Mouse (Mus musculus) hindbrain, embryonic 11.5 days (tissue): ENCODE measurements around the gene Otop3. TPM values are rescaled to one million over a fixed set of nuclear protein-coding genes. Genes with fewer than 3 reads are reported as not detected.
"Not testable (repeated sequence)": the region's sequence is repeated elsewhere in the genome, so short reads cannot be mapped to it uniquely, and the experiment has no call there.

Experiments
- ATAC-seq: fragments of 200-750 bp; cut with Nextera tagmentation; 2 replicates; pipeline ENCODE4 v1.8.0; 2017; ENCODE audit warnings: mild to moderate bottlenecking, moderate TSS enrichment, moderate library complexity; ENCODE audit not compliant: low FRiP score
- DNase-seq: peaks from one replicate; pipeline ENCODE4 v3.0.0-alpha.2; 2015; ENCODE audit warnings: low spot score
- H3K27ac ChIP-seq: fragments of 300-500 bp; sonication (generic); 2 replicates; pipeline ENCODE4 v1.5.1; 2014; ENCODE audit warnings: mild to moderate bottlenecking, low read depth, low read length
- H3K27me3 ChIP-seq: fragments of 300-500 bp; sonication (generic); 2 replicates; pipeline ENCODE4 v1.6.1; 2014; ENCODE audit warnings: mild to moderate bottlenecking, low read length, moderate library complexity, mixed read lengths; ENCODE audit not compliant: control insufficient read depth, insufficient read depth
- H3K36me3 ChIP-seq: fragments of 300-500 bp; sonication (generic); 2 replicates; pipeline ENCODE4 v1.6.1; 2014; ENCODE audit warnings: mild to moderate bottlenecking, low read length, moderate library complexity, mixed read lengths; ENCODE audit not compliant: control insufficient read depth, insufficient read depth
- H3K4me1 ChIP-seq: fragments of 300-500 bp; sonication (generic); replicated peaks from 2 replicates; pipeline ENCODE4 v1.6.1; 2014; ENCODE audit warnings: low read length, mixed read lengths; ENCODE audit not compliant: control insufficient read depth, insufficient read depth
- H3K4me2 ChIP-seq: fragments of 300-500 bp; sonication (generic); replicated peaks from 2 replicates; pipeline ENCODE4 v1.6.1; 2014; ENCODE audit warnings: mild to moderate bottlenecking, low read depth, low read length
- H3K4me3 ChIP-seq: fragments of 300-500 bp; sonication (generic); 2 replicates; pipeline ENCODE4 v1.5.1; 2014; ENCODE audit warnings: low read depth, low read length
- H3K9ac ChIP-seq: fragments of 300-500 bp; sonication (generic); 2 replicates; pipeline ENCODE4 v1.6.1; 2014; ENCODE audit warnings: low read depth, low read length
- H3K9me3 ChIP-seq: fragments of 300-500 bp; sonication (generic); 2 replicates; pipeline ENCODE4 v1.6.1; 2016; ENCODE audit warnings: low read length; ENCODE audit not compliant: control insufficient read depth
- WGBS: fragments of 180-500 bp; shearing (Covaris S2); extraction: QIAGEN DNeasy Blood & Tissue Kit; methylation state at CpG from one replicate; pipeline ENCODE4 v1.1.7; 2014; 5-methylcytosine and 5-hydroxymethylcytosine counted together
- polyA plus RNA-seq: library from polyadenylated mRNA; unstranded; fragments of >200 nt; fragmentation: Nextera tagmentation; extraction: Ambion mirVana; gene quantifications from 2 replicates; pipeline ENCODE4 v1.2.1, GENCODE M21; 2014

The Otop3 gene
- polyA plus RNA-seq, 1 experiment from 2014 or later = 0.15 TPM

DNA sequence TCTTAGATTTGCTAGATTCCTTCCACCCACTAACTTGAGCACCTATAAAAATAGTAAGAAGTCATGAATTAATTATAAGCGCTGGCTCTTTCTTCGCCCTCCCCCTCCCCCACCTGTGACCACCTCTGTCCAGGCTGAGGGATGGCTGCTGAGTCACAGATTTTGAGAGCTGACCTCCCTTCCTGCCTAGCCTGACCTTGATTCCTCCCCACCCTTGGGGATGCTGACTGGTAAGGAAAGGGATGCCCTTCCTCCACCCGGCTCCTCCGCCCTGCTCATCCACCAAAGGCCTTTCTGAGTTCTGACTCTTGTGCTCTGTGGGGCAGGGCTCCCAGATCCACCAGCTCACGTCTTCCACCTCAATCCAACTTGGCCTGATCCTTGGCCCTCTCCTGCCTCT is 50.1 kb downstream of the Otop3 start:
- Histone ChIP-seq H3K36me3 (no peaks in the 10 kb centered on the region), H3K4me2 (no peak overlapping the region), H3K4me1 (peaks cover 10% of the 10 kb centered on the region), H3K9ac (no peak overlapping the region), H3K27ac (no peak overlapping the region), H3K4me3 (no peak overlapping the region), H3K27me3 (no peaks in the 10 kb centered on the region), H3K9me3 (no peaks in the 10 kb centered on the region)
- 70% methylated on average over 5 of the region's 5 CpGs for WGBS
- DNase-seq = no peak
- ATAC-seq = no peak

DNA sequence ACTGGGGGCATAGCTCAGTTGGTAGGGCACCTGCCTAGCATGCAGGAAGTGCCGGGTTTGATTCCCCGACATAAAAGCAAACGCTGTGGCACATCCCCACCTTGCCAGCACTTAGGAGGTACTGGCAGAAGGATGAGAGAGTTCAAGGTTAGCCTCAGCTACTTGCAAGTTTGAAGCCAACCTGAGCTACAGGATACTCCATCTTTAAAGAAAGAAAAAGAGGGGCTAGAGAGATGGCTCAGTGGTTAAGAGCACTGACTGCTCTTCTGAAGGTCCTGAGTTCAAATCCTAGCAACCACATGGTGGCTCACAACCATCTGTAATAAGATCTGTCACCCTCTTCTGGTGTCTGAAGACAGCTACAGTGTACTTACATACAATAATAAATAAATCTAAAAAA is 52.3 kb downstream of the Otop3 start:
- not testable (repeated sequence) for DNase-seq, H3K9ac ChIP-seq, H3K4me2 ChIP-seq, H3K9me3 ChIP-seq, H3K27ac ChIP-seq, ATAC-seq, H3K36me3 ChIP-seq, H3K27me3 ChIP-seq, H3K4me3 ChIP-seq, H3K4me1 ChIP-seq
- WGBS = 89% methylated on average over 3 of the region's 3 CpGs

DNA sequence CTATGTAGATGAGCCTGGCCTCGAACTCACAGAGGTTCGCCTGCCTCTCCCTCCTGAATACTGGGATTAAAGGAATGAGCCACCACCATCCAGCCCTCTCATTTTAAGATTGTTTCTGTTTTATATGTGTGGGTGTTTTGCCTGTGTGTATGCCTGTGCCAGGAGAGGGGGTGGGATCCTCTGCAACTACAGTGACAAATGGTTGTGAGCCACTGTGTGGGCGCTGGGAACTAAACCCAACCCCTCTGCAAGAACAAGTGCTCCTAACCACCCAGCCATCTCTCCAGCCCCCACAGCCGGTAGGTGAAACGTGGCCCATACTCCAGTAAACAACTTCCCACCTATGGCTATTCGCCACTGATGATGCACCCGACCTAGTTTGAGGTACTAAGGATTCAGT is 56.8 kb downstream of the Otop3 start:
- no peak for ATAC-seq
- no peaks in the 10 kb centered on the region for H3K9me3 ChIP-seq
- DNase-seq = no peak
- H3K27ac ChIP-seq = no peak overlapping the region
- H3K4me1 ChIP-seq = no peaks in the 10 kb centered on the region
- no peak overlapping the region for H3K9ac ChIP-seq
- WGBS = 93% methylated on average over 7 of the region's 7 CpGs
- H3K4me3 ChIP-seq = no peak overlapping the region
- peaks cover 7% of the 10 kb centered on the region; the same call in 1 of the 2 replicates for H3K36me3 ChIP-seq
- peaks cover 3% of the 10 kb centered on the region; the same call in 1 of the 2 replicates for H3K27me3 ChIP-seq
- H3K4me2 ChIP-seq = no peak overlapping the region

DNA sequence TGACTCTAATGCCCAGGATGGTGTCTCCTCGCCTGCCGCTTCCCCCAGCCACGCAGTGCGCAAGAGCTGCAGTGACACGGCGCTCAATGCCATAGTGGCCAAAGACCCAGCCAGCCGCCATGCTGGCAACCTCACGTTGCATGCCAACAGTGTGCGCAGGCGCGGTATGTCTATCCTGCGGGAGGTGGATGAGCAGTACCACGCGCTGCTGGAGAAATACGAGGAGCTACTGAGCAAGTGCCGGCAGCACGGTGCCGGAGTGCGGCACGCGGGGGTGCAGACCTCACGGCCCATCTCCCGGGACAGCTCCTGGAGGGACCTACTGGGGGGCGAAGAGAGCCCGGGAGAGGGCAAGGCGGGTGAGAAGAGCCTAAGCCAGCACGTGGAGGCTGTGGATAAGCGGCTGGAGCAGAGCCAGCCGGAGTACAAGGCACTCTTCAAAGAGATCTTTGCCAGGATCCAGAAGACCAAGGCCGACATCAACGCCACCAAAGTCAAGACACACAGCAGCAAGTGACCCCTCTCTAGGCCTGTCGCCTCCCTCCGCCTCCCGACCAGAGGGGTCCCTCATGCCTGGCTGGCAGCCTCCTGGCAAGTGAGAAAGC is 59.3 kb downstream of the Otop3 start:
- Histone ChIP-seq H3K9me3 (no peaks in the 10 kb centered on the region), H3K27ac (no peak overlapping the region), H3K4me3 (no peak overlapping the region), H3K36me3 (peaks cover 7% of the 10 kb centered on the region; the same call in 1 of the 2 replicates), H3K4me2 (no peak overlapping the region; the same call in 1 of the 2 replicates), H3K4me1 (no peaks in the 10 kb centered on the region), H3K9ac (no peak overlapping the region), H3K27me3 (peaks cover 3% of the 10 kb centered on the region; the same call in 1 of the 2 replicates)
- DNase-seq (no peak), ATAC-seq (no peak)
- 69% methylated on average over 34 of the region's 34 CpGs for WGBS

Other genes starting within 250 kb of the Otop3 start
- gene Rab37, start 243.3 kb upstream of the Otop3 start, polyA plus RNA-seq = 0.42 and 0.85 TPM in 2 replicates
- 0.22 TPM in 1 of 2 replicates, not detected in the other for gene Cd300lf, start 200.7 kb upstream of the Otop3 start, polyA plus RNA-seq
- 29.5 and 33.7 TPM in 2 replicates for gene Slc9a3r1, start 171.4 kb upstream of the Otop3 start, polyA plus RNA-seq
- 7.2 and 7.3 TPM in 2 replicates for gene Tmem104, start 147.2 kb upstream of the Otop3 start, polyA plus RNA-seq
- 19.5 and 20.1 TPM in 2 replicates for gene Nat9, start 146.9 kb upstream of the Otop3 start, polyA plus RNA-seq
- gene Grin2c, start 67.5 kb upstream of the Otop3 start, polyA plus RNA-seq = 0.25 and 0.43 TPM in 2 replicates
- gene Fdxr, start 57.7 kb upstream of the Otop3 start, polyA plus RNA-seq = 11.6 and 14.9 TPM in 2 replicates
- gene Fads6, start 37.1 kb upstream of the Otop3 start, polyA plus RNA-seq = 0.40 and 0.52 TPM in 2 replicates
- not detected in 2 replicates for gene Otop2, start 27.6 kb upstream of the Otop3 start, polyA plus RNA-seq
- gene Ush1g, start 12.7 kb upstream of the Otop3 start, polyA plus RNA-seq = 0.05 TPM in 1 of 2 replicates, not detected in the other
- 10.9 and 15.3 TPM in 2 replicates for gene Hid1, start 33.0 kb downstream of the Otop3 start, polyA plus RNA-seq
- 19.0 and 20.0 TPM in 2 replicates for gene Cdr2l, start 47.2 kb downstream of the Otop3 start, polyA plus RNA-seq
- gene Mrpl58, start 69.0 kb downstream of the Otop3 start, polyA plus RNA-seq = 226 and 243 TPM in 2 replicates
- gene Atp5h, start 85.2 kb downstream of the Otop3 start, polyA plus RNA-seq = 899 and 905 TPM in 2 replicates
- gene Kctd2, start 85.4 kb downstream of the Otop3 start, polyA plus RNA-seq = 21.0 and 27.5 TPM in 2 replicates
- not detected in 2 replicates for gene Trim80, start 105.8 kb downstream of the Otop3 start, polyA plus RNA-seq
- gene Slc16a5, start 127.7 kb downstream of the Otop3 start, polyA plus RNA-seq = 0.11 TPM in 1 of 2 replicates, not detected in the other
- gene Armc7, start 140.9 kb downstream of the Otop3 start, polyA plus RNA-seq = 7.5 and 9.0 TPM in 2 replicates
- 75.8 and 84.6 TPM in 2 replicates for gene Nt5c, start 157.1 kb downstream of the Otop3 start, polyA plus RNA-seq
- gene Jpt1, start 179.7 kb downstream of the Otop3 start, polyA plus RNA-seq = 990 and 1,006 TPM in 2 replicates
- 1,523 and 1,527 TPM in 2 replicates for gene Sumo2, start 201.5 kb downstream of the Otop3 start, polyA plus RNA-seq
- gene Nup85, start 229.7 kb downstream of the Otop3 start, polyA plus RNA-seq = 156 and 175 TPM in 2 replicates